Mouse (Mus musculus) midbrain, embryonic 14.5 days (tissue): ENCODE data around the gene Sntb2. TPM values are rescaled to one million over a fixed set of nuclear protein-coding genes. Genes with fewer than 3 reads are reported as not detected.
A peak's percentile ranks its signal among the peaks of the same experiment; 100 is the strongest.

Experiments used
- ATAC-seq: fragments of 200-750 bp; cut with Nextera tagmentation; 2 replicates; pipeline ENCODE4 v1.8.0; 2017; ENCODE audit warnings: moderate number of reproducible peaks, moderate library complexity; ENCODE audit not compliant: low FRiP score, low TSS enrichment
- DNase-seq: peaks from one replicate; pipeline ENCODE4 v3.0.0-alpha.2; 2015
- H3K27ac ChIP-seq: fragments of 300-500 bp; sonication (generic); replicated peaks from 2 replicates; pipeline ENCODE4 v1.5.1; 2014; ENCODE audit warnings: mild to moderate bottlenecking, low read depth, low read length, moderate library complexity
- H3K27me3 ChIP-seq: fragments of 300-500 bp; sonication (generic); 2 replicates; pipeline ENCODE4 v1.6.1; 2014; ENCODE audit warnings: low read length, control low read depth, mixed read lengths; ENCODE audit not compliant: control insufficient read depth, insufficient read depth
- H3K36me3 ChIP-seq: fragments of 300-500 bp; sonication (generic); 2 replicates; pipeline ENCODE4 v1.6.1; 2014; ENCODE audit warnings: low read length, control low read depth; ENCODE audit not compliant: control insufficient read depth, insufficient read depth
- H3K4me1 ChIP-seq: fragments of 300-500 bp; sonication (generic); 2 replicates; pipeline ENCODE4 v1.6.1; 2014; ENCODE audit warnings: mild to moderate bottlenecking, antibody characterized with exemption, low read length, control low read depth; ENCODE audit not compliant: control insufficient read depth, insufficient read depth
- H3K4me2 ChIP-seq: fragments of 300-500 bp; sonication (generic); 2 replicates; pipeline ENCODE4 v1.6.1; 2014; ENCODE audit warnings: mild to moderate bottlenecking, low read length, moderate library complexity
- H3K4me3 ChIP-seq: fragments of 300-500 bp; sonication (generic); replicated peaks from 2 replicates; pipeline ENCODE4 v1.5.1; 2014; ENCODE audit warnings: low read depth, low read length
- H3K9ac ChIP-seq: fragments of 300-500 bp; sonication (generic); replicated peaks from 2 replicates; pipeline ENCODE4 v1.6.1; 2014; ENCODE audit warnings: mild to moderate bottlenecking, low read length, moderate library complexity
- H3K9me3 ChIP-seq: fragments of 300-500 bp; sonication (generic); 2 replicates; pipeline ENCODE4 v1.6.1; 2016; ENCODE audit warnings: low read length, control low read depth, mixed read lengths; ENCODE audit not compliant: control insufficient read depth
- WGBS: fragments of 180-500 bp; shearing (Covaris S2); extraction: QIAGEN DNeasy Blood & Tissue Kit; methylation state at CpG from one replicate; pipeline ENCODE4 v1.1.7; 2014; 5-methylcytosine and 5-hydroxymethylcytosine counted together
- polyA plus RNA-seq: library from polyadenylated mRNA; unstranded; fragments of >200 nt; fragmentation: Nextera tagmentation; extraction: Ambion mirVana; gene quantifications from 2 replicates; pipeline ENCODE4 v1.2.1, GENCODE M21; 2014

The Sntb2 gene
- polyA plus RNA-seq, 1 experiment from 2014 or later = 3.9 TPM

- Histone ChIP-seq H3K4me1 (no peaks in the 10 kb centered on the region), H3K36me3 (peaks cover 79% of the 10 kb centered on the region), H3K27ac (no peak overlapping the region), H3K9me3 (no peaks in the 10 kb centered on the region), H3K9ac (no peak overlapping the region), H3K4me3 (no peak overlapping the region), H3K27me3 (no peaks in the 10 kb centered on the region), H3K4me2 (no peak overlapping the region)
- ATAC-seq = no peak
- peak; percentile 83 for DNase-seq
- 94% methylated on average over 17 of the region's 17 CpGs for WGBS
These were observed 29.6 kb upstream of the Sntb2 start for GRCm38 (mm10) chr8:106905727-106906480.

DNA sequence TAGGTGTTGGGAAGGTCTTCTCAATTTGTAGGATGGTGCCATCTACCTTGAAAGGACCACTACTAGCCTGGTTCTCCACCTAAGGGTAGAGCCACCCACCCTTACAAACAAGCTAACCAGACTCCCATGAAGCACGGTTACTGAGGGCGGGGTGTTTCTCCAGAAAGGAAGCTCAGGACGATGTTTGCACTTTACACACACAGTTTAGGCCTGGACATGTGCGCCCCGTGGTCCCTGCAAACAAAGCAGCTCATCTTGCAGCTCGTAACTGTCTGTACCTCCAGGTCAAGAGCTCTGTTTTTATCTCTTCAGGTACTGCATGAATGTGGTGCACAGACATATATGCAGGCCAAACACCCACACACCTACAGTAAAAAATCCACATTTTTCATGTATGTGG is 28.9 kb upstream of the Sntb2 start:
- H3K27me3 ChIP-seq = no peaks in the 10 kb centered on the region
- H3K4me3 ChIP-seq = no peak overlapping the region
- H3K4me2 ChIP-seq = no peak overlapping the region
- DNase-seq (no peak), ATAC-seq (no peak)
- WGBS = 96% methylated on average over 6 of the region's 6 CpGs
- H3K9me3 ChIP-seq = no peaks in the 10 kb centered on the region
- no peak overlapping the region for H3K9ac ChIP-seq
- no peaks in the 10 kb centered on the region for H3K4me1 ChIP-seq
- H3K36me3 ChIP-seq = peaks cover 76% of the 10 kb centered on the region
- no peak overlapping the region for H3K27ac ChIP-seq

DNA sequence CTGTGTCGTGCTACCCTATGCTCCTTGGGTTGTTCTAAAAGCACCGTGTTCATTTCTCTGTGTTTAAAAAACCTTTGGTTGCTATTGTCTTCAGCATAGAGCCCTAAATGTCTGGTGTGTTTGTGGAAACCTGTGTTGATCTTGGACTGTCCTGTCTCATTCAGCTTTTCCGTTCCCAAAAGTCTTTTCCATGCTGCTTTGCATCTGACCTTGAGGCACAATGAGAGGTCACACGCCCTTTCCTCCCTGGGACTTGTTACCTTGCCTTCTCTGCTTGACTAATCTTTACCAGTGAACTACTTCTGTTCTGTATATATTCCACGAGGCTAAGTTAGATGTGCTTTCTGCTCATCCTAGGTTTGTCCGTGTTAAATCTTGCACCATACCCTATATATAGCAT is 28.1 kb upstream of the Sntb2 start:
- DNase-seq = no peak
- Histone ChIP-seq H3K27me3 (no peaks in the 10 kb centered on the region), H3K9ac (no peak overlapping the region), H3K4me1 (no peaks in the 10 kb centered on the region), H3K4me3 (no peak overlapping the region), H3K36me3 (peaks cover 76% of the 10 kb centered on the region), H3K27ac (no peak overlapping the region), H3K4me2 (no peak overlapping the region), H3K9me3 (no peaks in the 10 kb centered on the region)
- WGBS = 91% methylated on average over 6 of the region's 6 CpGs
- ATAC-seq = no peak

GRCm38 (mm10) chr8:106908291-106908690 is 27.3 kb upstream of the Sntb2 start:
- Histone ChIP-seq H3K27me3 (no peaks in the 10 kb centered on the region), H3K4me2 (no peak overlapping the region), H3K9ac (no peak overlapping the region), H3K4me1 (no peaks in the 10 kb centered on the region), H3K4me3 (no peak overlapping the region), H3K9me3 (no peaks in the 10 kb centered on the region), H3K36me3 (peaks cover 76% of the 10 kb centered on the region), H3K27ac (no peak overlapping the region)
- 90% methylated on average over 7 of the region's 7 CpGs for WGBS
- DNase-seq = no peak
- no peak for ATAC-seq

GRCm38 (mm10) chr8:106913631-106914030 is 21.9 kb upstream of the Sntb2 start:
- no peaks in the 10 kb centered on the region for H3K4me1 ChIP-seq
- H3K36me3 ChIP-seq = peaks cover 76% of the 10 kb centered on the region
- ATAC-seq = no peak
- no peaks in the 10 kb centered on the region for H3K27me3 ChIP-seq
- no peak overlapping the region for H3K9ac ChIP-seq
- WGBS = 99% methylated on average over 10 of the region's 10 CpGs
- no peak overlapping the region for H3K4me3 ChIP-seq
- H3K9me3 ChIP-seq = no peaks in the 10 kb centered on the region
- no peak overlapping the region for H3K27ac ChIP-seq
- no peak overlapping the region for H3K4me2 ChIP-seq
- DNase-seq = no peak

DNA sequence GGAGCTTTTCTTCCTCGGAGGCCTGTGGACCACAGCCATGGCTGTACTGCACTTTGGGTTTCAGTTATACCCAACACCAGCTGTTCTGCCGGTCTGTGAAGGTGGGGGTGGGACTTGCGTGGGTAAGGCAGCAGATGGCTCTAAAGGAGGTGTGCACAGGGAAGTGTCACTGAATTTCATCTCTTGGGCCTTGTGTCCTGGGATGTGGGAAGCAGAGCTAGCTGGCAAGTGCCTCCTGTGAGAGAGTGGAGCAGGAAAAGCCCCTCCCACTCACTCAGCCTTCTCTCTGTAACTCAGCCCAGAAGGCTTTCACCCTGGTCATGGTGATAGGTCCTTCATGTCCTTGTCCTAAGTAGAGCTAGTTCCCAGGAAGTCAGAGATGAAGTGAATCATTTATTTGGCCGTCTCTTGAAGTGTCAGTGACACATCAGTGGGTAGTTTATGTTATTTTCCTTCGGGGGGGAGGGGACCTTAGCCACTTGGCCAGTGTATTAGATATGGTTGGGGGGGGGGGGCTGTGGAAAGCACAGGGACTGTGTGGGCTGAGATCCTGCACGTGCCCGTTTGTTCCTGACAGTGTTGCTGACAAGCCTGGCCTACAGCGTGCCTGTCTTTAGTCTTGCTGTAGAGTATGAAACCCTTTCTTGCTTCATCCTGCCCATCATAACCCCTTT is 15.7 kb upstream of the Sntb2 start:
- no peak for ATAC-seq
- Histone ChIP-seq H3K9me3 (no peaks in the 10 kb centered on the region), H3K36me3 (peaks cover 77% of the 10 kb centered on the region), H3K4me3 (no peak overlapping the region), H3K27me3 (no peaks in the 10 kb centered on the region), H3K4me1 (no peaks in the 10 kb centered on the region), H3K4me2 (no peak overlapping the region), H3K9ac (no peak overlapping the region), H3K27ac (no peak overlapping the region)
- WGBS = 96% methylated on average over 8 of the region's 8 CpGs
- DNase-seq = no peak

- no peak for DNase-seq
- WGBS = 97% methylated on average over 5 of the region's 5 CpGs
- no peaks in the 10 kb centered on the region for H3K27me3 ChIP-seq
- no peaks in the 10 kb centered on the region for H3K9me3 ChIP-seq
- H3K4me1 ChIP-seq = no peaks in the 10 kb centered on the region
- H3K4me3 ChIP-seq = no peak overlapping the region
- ATAC-seq = no peak
- H3K9ac ChIP-seq = no peak overlapping the region
- no peak overlapping the region for H3K27ac ChIP-seq
- no peak overlapping the region for H3K4me2 ChIP-seq
- H3K36me3 ChIP-seq = peaks cover 72% of the 10 kb centered on the region
These were observed 15.2 kb upstream of the Sntb2 start for GRCm38 (mm10) chr8:106920395-106920741.

DNA sequence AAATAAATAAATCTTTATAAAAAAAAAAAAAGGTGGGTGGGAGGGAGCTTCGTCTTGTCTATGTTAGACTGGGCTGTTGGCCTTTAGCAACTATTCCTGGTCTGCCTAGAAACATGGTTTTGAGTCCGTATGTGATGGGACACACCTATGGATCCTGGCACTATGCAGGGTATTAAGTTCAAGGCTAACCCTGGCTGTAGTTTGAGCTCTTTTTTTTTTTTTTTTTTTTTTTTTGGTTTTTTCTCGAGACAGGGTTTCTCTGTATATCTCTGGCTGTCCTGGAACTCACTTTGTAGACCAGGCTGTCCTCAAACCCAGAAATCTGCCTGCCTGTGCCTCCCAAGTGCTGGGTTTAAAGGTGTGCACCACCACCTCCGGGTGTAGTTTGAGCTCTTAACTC is 11.5 kb upstream of the Sntb2 start:
- H3K4me2 ChIP-seq = no peak overlapping the region
- WGBS = 91% methylated on average over 4 of the region's 4 CpGs
- no peaks in the 10 kb centered on the region for H3K9me3 ChIP-seq
- DNase-seq (no peak), ATAC-seq (no peak)
- no peak overlapping the region for H3K4me3 ChIP-seq
- peaks cover 35% of the 10 kb centered on the region for H3K36me3 ChIP-seq
- H3K9ac ChIP-seq = no peak overlapping the region
- H3K27me3 ChIP-seq = no peaks in the 10 kb centered on the region
- H3K4me1 ChIP-seq = no peaks in the 10 kb centered on the region
- no peak overlapping the region for H3K27ac ChIP-seq

DNA sequence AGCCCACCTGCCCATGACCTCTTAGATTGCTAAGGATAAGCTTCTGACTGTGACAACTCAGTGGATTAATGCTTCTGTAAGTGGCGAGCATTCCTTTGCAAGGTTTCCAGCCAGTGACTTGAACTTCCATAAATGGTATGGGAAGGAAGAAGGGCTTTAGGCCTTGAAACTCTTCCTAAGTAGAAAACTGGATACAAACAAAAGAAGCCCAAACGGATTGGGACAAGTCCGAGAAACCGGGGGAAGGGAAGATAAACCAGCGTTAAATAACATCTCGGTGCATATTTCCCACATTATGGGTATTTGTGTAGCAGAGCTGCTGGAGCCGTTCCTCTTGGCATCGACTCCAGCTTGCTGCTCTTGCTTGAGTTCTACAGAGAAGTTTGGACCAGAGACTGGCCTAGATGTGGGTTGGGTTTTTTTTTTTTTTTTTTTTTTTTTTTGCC is 10.6 kb upstream of the Sntb2 start:
- no peaks in the 10 kb centered on the region for H3K4me1 ChIP-seq
- no peak overlapping the region for H3K27ac ChIP-seq
- ATAC-seq = no peak
- H3K9ac ChIP-seq = no peak overlapping the region
- no peak overlapping the region for H3K4me3 ChIP-seq
- 85% methylated on average over 8 of the region's 8 CpGs for WGBS
- no peaks in the 10 kb centered on the region for H3K27me3 ChIP-seq
- DNase-seq = no peak
- H3K4me2 ChIP-seq = no peak overlapping the region
- H3K36me3 ChIP-seq = peaks cover 27% of the 10 kb centered on the region
- no peaks in the 10 kb centered on the region for H3K9me3 ChIP-seq
